Mouse (Mus musculus) kidney, adult 18-20 months (tissue): ENCODE results near the gene Tapbp.
A peak's percentile ranks its signal among the peaks of the same experiment; 100 is the strongest.

Experiments
- DNase-seq: peaks from one replicate; pipeline ENCODE4 v3.0.0; 2021

The Tapbp gene

DNA sequence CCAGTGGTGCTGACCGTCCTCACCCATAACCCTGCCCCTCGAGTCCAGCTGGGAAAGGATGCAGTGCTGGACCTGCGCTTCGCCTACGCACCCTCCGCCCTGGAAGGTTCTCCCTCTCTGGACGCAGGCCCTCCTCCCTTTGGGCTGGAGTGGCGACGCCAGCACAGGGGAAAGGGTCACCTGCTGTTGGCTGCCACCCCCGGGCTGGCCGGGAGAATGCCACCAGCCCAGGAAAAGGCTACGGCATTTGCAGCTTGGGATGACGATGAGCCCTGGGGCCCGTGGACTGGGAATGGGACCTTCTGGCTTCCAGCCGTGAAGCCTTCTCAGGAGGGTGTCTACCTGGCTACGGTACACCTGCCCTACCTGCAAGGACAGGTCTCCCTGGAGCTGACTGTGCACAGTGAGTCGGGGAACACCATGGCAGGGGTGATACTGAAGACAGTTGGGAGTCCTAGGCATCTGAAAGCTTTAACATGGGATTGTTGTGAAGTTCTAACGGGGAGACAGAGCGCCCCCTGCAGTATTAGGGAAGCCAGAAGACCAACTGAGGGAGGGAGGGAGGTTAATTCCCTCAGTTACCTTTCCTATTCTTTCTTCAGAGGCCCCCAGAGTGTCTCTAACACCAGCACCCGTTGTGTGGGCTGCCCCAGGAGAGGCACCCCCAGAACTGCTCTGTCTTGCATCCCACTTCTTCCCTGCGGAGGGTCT, 9.9 kb downstream of the Tapbp start:
- DNase-seq = no peak

DNA sequence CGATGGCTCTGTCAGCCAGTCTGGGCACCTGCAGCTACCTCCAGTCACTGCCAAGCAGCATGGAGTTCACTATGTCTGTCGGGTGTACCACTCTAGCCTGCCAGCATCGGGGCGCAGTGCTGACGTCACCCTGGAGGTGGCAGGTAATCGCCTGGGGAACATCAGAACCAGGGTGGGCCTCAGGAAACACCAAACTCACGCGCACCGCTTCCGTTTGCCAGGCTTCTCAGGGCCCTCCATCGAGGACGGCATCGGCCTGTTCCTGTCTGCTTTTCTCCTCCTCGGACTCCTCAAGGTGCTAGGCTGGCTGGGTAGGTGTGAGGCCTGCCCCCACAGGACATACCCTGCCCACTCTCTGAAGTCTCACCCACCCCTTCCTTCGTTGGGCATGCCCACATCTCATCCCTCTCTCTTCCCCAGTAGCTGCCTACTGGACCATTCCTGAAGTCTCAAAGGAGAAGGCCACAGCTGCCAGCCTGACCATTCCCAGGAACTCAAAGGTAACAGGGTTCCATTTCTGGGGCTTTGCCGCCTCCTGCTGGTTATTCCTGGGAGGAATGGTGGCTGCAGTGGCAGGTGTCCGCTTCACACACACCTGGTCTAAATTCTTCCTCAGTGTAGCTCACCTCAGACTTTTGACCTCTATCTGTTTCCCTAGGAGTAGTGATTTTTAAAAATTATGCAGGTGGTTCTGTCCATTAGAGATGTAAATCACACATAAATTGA, 10.7 kb downstream of the Tapbp start:
- peak; percentile 47 for DNase-seq

DNA sequence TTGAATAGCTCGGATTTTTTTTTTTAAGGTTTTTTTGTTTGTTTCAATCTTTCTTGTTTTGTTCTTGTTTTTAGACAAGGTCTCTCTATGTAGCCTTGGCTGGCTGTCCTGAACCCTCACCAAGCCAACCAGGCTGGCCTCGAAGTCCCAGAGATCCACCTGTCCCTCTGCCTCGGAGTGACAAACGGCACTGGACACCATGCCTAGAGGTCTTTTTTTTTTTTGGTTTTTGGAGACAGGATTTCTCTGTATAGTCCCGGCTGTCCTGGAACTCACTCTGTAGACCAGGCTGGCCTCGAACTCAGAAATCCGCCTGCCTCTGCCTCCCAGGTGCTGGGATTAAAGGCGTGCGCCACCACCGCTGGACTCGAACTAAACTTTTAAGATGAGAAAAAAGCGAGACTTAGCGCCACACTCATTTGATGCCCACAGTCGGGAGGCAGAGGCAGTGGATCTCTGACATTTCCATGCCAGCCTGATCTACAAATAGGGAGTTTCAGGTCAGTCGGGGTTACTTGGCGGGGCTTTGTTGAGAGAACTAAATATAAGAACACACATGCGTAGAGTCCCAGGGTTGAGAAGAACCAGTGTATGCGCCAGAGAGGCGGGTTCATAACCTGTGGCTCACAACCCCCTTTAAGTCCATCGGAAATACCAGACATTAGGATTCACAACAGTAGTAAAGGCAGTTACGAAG, 12.7 kb downstream of the Tapbp start:
- DNase-seq = no peak

DNA sequence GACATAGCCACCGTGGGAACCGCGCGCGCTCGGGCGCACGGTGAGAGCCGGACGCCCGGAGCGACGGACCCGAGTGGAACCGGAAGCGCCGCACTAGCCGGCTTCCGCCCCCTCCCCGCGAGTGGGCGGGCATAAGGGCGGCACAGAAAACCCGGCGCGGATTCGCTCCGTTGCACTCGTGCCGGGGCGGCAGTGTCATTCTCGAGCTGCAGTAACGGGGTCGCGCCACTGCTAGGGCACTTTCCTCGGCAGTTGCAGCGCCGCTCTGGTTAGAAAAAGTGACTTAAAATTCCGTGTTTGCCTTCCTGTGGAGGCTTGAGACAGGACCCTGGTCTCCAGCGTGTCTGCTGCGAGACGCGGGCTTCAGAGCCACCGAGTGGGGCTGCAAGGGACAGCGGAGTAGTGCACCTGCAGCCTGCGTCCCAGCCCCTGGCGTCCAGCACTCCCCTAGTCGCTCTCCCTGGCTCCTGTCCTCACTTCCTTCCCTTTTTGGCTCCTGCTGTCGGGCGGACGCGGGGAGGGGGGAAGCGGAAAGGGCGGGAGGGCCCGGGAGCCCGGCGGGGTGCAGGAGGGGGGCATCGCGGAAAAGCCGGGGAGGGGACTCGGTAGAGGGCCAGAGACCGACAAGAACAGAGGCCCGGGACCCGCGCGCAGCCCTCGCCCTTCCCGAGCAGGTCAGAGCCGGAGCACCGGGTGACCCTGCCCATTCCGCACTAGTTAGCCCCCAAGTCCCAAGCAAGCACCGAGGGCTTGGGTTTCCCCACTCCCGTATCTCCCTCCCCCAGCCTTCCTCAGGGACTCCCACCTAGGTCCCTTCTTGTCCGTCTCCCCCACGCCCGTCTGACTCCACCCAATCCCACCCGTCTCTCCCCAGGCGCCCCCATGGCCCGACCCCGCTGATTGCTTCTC, 13.9 kb downstream of the Tapbp start, which contains the start of gene Rgl2:
Gene Rgl2, plus strand, starts transcription at position 173 of the 909 bp plus-strand sequence.
- DNase-seq = peak; percentile 94

DNA sequence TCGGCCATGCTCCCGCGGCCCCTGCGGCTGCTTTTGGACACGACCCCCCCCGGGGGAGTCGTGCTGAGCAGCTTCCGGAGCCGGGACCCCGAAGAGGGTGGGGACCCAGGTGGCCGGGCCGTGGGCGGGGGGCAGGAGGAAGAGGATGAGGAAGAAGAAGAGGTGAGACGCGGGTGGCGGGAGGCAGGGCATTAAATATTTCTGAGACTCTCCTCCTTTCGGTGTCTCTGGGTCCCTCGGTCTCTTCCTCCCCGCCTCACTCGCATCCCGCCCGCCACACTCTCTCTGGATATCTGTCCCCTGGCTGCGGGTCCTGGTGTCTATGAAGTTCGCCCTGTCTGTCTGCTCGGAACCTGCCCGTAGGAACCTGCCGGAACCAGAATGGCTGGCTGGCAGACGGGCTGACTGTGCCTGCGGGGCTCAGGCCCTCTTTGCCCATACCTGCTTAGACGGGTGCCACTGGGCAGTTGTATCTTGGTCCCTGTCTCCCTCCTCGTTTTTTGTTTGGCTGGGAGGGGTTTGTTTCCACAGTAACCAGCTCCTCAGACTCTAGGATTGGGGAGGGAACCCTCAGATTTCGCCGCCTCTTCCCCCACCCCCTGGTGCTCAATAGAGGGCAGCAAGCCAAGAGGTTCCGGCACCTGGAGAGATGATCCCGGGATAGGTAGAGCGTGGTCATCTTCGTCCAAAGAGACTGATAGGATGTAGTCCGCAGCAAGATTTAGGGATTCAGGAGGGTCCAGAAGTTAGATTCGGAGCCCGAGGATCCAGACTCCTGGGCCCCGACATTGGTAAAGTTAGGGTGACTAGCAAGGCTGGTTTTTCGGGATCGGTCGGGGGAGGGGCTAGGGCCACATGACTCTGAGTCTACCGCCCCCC, 14.8 kb downstream of the Tapbp start:
- DNase-seq = peak; percentile 69

DNA sequence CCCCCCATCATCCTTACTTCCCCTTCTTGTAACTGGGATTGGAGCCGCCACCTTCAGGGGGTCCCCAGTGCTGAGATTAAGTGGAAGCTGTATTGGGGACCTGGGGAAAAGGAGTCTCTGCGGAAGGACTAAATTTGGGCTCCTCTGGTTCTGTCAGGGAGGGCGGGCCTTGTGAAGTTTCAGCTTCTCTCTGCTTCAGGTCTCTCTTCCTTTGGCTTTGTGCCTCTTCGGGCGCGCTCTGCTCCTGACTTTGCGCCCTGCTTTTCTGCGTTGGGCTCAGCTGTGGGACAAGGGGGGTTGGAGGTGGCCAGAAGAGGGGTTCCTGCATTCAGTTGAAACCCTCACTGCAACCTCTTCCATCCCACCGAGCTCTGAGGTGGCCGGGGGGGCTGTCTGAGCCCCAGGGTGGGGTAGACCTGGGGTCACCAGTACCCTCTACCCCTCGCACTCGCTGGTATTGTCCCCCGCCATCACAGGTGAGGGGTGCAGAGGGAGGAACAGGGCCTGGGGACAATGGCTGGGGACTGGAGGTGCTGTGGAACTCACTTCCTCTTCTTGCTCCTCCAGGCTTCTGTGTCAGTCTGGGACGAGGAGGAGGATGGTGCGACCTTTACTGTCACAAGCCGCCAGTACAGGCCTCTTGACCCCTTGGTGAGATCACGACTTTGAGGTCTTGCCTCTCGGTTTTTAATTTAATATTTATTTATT, 15.6 kb downstream of the Tapbp start:
- no peak for DNase-seq

DNA sequence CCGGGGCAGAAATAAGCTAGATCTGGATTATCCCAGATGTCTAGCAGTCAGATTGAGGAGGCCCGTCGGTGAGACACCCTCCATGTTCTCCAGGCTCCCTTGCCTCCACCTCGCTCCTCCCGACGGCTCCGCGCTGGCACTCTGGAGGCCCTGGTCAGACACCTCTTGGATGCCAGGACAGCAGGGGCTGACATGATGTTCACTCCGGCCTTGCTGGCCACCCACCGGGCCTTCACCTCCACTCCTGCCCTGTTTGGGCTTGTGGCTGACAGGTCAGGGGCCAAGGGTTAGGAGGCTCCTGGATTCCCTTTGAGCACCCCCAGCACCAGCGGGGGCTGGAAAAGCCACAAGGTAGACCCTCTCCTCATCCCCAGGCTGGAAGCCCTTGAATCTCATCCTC, 16.2 kb downstream of the Tapbp start:
- no peak for DNase-seq

DNA sequence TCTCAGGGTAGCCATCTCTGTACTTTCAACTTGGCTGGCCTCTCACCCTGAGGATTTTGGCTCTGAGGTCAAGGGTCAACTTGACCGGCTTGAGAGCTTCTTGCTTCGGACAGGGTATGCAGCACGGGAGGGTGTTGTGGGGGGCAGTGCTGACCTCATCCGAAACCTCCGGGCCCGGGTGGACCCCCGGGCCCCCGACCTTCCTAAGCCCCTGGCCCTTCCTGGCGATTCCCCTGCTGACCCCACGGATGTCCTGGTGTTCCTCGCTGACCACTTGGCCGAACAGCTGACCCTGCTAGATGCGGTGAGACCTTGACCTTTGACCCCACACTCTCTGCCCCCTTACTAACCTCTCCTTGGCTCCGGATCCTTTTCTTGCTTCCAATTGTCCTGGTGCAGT, 16.7 kb downstream of the Tapbp start:
- no peak for DNase-seq

DNA sequence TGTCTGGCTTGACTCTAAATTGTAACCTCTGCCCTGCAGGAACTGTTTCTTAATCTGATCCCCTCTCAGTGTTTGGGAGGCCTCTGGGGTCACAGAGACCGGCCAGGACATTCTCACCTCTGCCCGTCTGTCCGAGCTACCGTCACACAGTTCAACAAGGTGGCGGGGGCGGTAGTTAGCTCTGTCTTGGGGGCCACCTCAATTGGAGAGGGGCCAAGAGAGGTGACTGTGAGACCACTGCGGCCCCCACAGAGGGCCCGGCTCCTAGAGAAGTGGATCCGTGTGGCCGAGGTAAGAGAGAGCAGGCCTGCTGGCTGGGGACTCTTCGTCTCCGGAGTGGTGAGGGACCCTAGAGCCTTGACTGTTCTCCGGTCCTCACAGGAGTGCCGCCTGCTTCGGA, 17.3 kb downstream of the Tapbp start:
- no peak for DNase-seq

DNA sequence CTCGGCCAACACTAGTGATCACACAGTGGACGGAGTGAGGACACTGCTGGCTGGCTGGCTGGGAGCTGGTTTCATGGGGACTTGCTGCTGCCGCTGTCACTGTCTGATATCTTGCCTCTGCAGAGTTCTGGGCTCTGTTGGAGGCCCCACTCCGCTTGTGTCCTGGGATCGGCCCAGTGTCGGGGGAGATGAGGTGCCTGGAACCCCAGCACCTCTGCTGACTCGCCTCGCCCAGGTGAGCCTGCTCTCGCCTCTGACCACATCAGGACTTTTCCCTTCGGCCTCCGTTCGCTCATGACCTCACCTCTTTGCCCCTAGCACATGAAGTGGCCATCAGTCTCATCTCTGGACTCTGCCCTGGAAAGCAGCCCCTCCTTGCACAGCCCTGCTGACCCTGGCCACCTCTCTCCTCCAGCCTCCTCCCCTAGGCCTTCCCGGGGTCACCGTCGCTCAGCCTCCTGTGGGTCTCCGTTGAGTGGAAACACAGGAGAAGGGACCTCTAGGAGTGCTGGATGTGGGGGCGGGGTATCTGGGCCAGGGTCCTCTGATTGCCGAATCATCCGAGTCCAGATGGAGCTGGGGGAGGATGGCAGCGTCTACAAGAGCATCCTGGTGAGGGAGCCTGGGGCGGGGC, 19.8 kb downstream of the Tapbp start:
- no peak for DNase-seq

DNA sequence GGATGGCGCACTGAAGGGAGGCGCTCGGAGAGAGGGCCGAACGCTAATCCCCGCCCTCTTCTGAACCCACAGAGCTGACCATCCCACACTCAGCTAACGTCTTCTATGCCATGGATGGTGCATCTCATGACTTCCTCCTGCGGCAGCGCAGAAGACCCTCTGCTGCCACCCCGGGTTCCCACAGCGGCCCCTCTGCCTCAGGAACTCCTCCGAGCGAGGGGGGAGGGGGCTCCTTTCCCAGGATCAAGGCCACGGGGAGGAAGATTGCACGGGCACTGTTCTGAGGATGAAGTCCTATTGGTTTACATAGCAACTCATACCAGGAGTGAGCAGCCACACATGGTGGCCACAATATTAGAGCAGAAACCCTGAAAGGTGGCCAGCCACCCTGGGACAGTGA, 21.3 kb downstream of the Tapbp start:
- DNase-seq = no peak

DNA sequence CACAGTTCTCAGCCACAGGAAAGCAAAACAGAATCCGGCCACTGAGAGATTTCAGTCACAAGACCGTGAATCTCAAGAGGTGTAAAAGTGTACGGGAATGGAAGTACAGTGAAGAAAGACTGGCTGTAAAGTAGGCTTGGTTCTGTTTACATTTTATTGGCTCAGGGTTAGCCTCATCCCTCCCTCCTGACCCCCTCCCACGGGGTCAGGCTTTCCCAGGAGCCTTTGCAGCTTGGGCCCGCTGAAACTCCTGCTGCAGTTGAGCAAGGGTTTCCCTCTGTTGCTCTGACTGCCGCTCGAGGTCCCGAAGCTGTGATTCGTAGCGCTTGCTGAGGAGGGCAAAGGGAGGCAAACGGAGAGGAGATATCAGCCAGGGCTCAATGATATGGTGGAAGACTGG, 23.1 kb downstream of the Tapbp start:
- no peak for DNase-seq

DNA sequence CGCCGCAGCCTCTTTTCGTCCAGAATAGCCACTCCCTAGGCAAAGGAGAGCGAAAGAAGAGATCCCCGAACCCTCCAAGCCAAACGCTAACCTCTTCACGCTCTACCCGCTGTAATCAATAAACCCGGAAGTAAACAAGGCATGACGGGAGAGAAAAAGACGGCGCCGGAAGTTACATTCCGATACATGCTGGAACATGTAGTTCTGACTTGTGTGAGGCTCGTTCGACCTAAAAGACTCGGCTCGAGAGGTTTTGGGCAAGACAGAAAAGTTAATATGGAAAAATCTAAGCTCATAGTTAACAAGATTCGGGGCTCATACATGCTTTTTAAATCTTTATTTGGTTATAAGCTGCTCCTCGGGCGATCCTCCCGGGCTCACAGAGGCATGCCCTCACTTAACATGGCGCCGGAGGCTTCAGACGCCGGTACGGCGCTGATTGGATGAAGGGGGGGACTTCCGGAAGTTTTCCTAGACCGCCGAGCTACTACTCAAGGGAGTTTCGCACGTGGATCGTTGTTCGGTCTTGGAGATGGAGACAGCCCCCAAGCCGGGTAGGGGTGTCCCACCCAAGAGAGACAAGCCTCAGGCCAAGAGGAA, 24.6 kb downstream of the Tapbp start, which contains the start of the genes Pfdn6 and Wdr46:
Gene Pfdn6, minus strand, starts transcription at position 138 of the 600 bp plus-strand sequence.
Gene Wdr46, plus strand, starts transcription at position 455 of the 600 bp plus-strand sequence.
- peak; percentile 89 for DNase-seq

DNA sequence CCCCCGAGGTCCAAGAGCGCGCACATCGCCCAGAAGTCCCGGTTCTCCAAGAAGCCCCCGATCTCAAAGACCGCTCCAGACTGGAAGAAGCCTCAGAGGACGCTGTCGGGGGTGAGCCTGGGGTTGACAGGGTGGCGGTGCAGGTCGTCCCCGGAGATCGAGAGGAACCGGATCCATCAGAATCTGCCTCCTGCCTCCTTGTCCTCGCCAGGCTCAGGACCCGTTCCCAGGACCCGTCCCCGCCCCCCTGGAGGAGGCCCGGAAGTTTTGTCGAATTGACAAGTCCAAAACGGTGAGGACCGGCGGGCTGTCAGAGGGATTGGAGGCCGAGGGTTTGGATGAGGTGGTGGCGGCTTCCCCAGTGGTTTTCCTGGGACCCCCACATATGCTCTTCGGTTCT, 25.3 kb downstream of the Tapbp start:
- DNase-seq = no peak

DNA sequence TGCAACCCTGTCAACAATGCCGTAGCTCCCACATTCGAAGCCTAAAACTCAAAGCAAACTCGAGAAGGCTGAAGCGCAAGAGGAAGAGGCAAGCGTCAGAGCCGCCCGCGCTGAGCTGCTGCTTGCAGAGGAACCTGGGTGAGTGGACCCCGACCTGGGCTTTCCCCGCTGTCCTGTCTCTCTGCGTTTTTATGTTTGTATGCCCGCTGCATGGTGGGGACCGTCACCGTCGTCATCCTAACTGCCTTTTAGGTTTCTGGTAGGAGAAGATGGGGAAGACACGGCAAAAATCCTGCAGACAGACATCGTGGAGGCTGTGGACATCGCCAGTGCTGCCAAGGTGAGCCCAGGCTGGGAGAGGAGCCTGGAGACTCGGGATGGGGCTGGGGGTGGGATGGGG, 25.7 kb downstream of the Tapbp start:
- DNase-seq = no peak

DNA sequence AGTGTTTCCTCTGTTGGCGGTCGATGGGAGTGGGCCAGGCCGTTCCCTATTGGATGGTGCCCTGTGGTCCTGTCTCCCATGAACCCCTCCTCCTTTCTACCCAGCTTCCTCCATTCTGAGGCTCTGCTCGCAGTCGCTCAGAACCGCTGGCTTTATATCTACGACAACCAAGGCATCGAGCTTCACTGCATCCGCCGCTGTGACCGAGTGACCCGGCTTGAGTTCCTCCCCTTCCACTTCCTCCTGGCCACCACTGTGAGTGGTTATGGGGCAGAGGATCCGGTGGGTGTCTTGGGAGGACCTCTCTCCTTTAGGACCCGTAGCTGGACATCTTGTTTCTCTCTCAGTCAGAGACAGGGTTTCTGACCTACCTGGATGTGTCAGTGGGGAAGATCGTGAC, 27.8 kb downstream of the Tapbp start:
- DNase-seq = no peak

DNA sequence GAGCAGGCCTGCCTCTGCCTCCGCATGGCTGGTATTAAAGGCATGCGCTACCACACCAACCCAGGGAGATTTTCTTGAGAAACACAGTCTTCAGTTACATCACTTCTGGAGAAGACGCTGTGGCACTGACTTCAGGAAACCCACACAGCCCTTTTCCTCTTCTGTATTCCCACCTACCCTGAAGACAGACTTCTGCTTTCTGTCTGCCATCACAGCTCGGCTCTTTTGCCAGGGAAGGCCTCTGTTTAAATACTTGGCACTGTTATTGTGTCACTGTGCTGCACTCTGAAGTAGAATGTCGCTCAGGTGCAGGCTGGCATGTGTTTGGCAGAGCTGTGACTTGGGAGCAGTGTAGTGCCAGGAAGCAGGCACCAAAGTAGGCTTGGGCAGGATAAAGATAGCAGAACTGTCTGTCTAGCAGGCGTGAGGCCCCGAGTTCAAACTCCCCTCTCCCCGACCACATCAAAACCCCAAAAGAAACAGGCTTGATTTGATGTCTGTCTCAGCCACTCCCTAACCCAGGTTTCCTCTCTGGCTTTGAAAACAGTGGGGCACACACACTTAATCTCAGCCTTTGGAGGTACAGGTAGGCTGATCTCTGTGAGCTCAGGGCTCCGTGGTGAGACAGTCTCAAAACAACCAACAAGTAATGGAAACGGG, 31.9 kb downstream of the Tapbp start:
- no peak for DNase-seq

DNA sequence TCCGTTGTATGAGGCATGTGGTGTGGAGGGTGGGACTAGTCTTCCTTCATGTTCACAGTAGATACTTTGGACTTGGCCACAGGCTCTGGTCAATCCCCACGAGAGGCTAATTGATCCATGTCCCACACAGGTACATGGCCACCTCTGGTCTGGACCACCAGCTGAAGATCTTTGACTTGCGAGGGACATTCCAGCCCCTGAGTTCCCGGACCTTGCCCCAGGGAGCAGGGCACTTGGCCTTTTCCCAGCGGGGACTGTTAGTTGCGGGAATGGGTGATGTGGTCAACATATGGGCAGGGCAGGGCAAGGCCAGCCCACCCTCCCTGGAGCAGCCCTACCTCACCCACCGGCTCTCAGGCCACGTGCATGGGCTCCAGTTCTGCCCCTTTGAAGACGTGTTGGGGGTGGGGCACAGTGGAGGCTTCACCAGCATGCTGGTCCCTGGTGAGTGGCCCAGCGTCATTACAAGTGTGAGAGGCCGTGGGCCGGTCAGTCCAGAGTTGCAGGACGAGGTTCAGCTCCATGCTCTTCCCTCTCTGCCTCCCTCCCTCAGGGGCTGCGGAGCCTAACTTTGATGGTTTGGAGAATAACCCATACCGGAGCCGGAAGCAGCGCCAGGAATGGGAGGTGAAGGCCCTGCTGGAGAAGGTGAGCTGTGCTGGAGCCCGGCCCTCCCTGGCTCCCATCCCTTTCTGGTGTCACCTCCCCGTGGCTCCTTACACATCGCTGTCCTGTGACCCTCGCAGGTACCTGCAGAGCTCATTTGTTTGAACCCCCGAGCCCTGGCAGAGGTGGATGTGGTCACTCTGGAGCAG, 32.6 kb downstream of the Tapbp start:
- no peak for DNase-seq
